Mouse (Mus musculus) embryonic fibroblast, embryonic 13.5 days (primary cell): Measurements from ENCODE around the gene Bpifb2.

Experiments used
- CTCF ChIP-seq: IDR thresholded peaks from 2 replicates; pipeline ENCODE4 v1.5.1; 2011; ENCODE audit warnings: mild to moderate bottlenecking, control low read depth, low read length, moderate library complexity, borderline replicate concordance; ENCODE audit not compliant: insufficient read depth
- POLR2A ChIP-seq: IDR thresholded peaks from 2 replicates; pipeline ENCODE4 v1.6.1; 2011; ENCODE audit warnings: low read depth, mild to moderate bottlenecking, control low read depth, low read length, moderate library complexity

- TF ChIP-seq CTCF (no peak), POLR2A (no peak)
Observed at GRCm38 (mm10) chr2:153861960-153862359, 12.9 kb upstream of the Bpifb2 start.
